Mouse (Mus musculus): ENCODE measurements around the gene Pcna. TPM values are rescaled to one million over a fixed set of nuclear protein-coding genes. Genes with fewer than 3 reads are reported as not detected.

The Pcna gene
- polyA plus RNA-seq, 1 experiment from 2014 or later = 166 TPM

GRCm38 (mm10) chr2:132260601-132261000, 7.5 kb upstream of the Pcna start:
- H3K27ac ChIP-seq = no peak overlapping the region
- no peaks in the 10 kb centered on the region for H3K9me3 ChIP-seq (replicated peaks; ENCODE audit: low read length)
- DNase-seq (ENCODE audit: low spot score) = no peak
- no peak for ATAC-seq (replicated peaks; ENCODE audit: low FRiP score, low read depth)
- TF ChIP-seq CTCF (IDR thresholded peaks at IDR 0.05; ENCODE audit: low read depth) = no peak
- 53% methylated on average over 3 of the region's 3 CpGs for WGBS
- H3K27me3 ChIP-seq (ENCODE audit: insufficient read depth, low read length) = no peaks in the 10 kb centered on the region
- H3K4me2 ChIP-seq (ENCODE audit: low read length) = no peak overlapping the region
- H3K4me3 ChIP-seq (replicated peaks; ENCODE audit: low read depth, low read length) = no peak overlapping the region
- peaks cover 9% of the 10 kb centered on the region; the same call in 1 of the 2 replicates for H3K4me1 ChIP-seq (replicated peaks; ENCODE audit: insufficient read depth, low read length)
- H3K36me3 ChIP-seq (ENCODE audit: insufficient read depth, low read length) = no peaks in the 10 kb centered on the region
- H3K9ac ChIP-seq (ENCODE audit: low read depth, low read length) = no peak overlapping the region

- ATAC-seq (replicated peaks; ENCODE audit: low FRiP score, low read depth) (no peak), DNase-seq (ENCODE audit: low spot score) (no peak)
- Histone ChIP-seq H3K9ac (ENCODE audit: low read depth, low read length) (no peak overlapping the region), H3K4me3 (replicated peaks; ENCODE audit: low read depth, low read length) (no peak overlapping the region), H3K36me3 (ENCODE audit: insufficient read depth, low read length) (no peaks in the 10 kb centered on the region), H3K9me3 (replicated peaks; ENCODE audit: low read length) (no peaks in the 10 kb centered on the region), H3K4me2 (ENCODE audit: low read length) (no peak overlapping the region), H3K27ac (no peak overlapping the region), H3K27me3 (ENCODE audit: insufficient read depth, low read length) (no peaks in the 10 kb centered on the region), H3K4me1 (replicated peaks; ENCODE audit: insufficient read depth, low read length) (no peaks in the 10 kb centered on the region)
- WGBS = 84% methylated on average over 6 of the region's 6 CpGs
- no peak for TF ChIP-seq CTCF (IDR thresholded peaks at IDR 0.05; ENCODE audit: low read depth)
Measured at GRCm38 (mm10) chr2:132257350-132258068, 4.4 kb upstream of the Pcna start.

DNA sequence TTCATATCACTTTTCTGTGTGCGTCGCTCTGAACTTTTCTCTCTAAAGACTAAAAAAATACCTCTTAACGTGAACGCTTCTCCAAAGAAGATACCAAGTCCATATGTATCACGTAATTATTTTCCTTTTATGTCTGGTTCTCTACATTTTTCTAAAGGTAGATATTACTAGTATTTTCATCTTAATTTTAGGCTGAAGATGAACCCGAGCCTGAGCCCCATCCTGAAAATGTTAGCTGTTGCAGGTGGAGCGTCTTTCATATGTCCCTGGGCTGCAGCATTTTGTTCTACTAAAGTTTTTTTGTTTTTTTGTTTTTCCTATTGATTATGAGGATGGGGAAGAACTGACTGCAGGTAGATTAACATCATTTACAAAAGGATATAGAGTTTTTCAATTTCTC, 489 bp upstream of the Pcna start:
- H3K27me3 ChIP-seq (ENCODE audit: insufficient read depth, low read length) = no peaks in the 10 kb centered on the region
- WGBS = 1% methylated on average over 7 of the region's 7 CpGs
- H3K27ac ChIP-seq = peak overlapping the region; percentile 82
- no peaks in the 10 kb centered on the region for H3K4me1 ChIP-seq (replicated peaks; ENCODE audit: insufficient read depth, low read length)
- H3K4me2 ChIP-seq (ENCODE audit: low read length) = peak overlapping the region; percentile 53
- H3K9ac ChIP-seq (ENCODE audit: low read depth, low read length) = peak overlapping the region; percentile 54
- TF ChIP-seq CTCF (IDR thresholded peaks at IDR 0.05; ENCODE audit: low read depth) = no peak
- peak overlapping the region; percentile 63 for H3K4me3 ChIP-seq (replicated peaks; ENCODE audit: low read depth, low read length)
- ATAC-seq (replicated peaks; ENCODE audit: low FRiP score, low read depth) (no peak), DNase-seq (ENCODE audit: low spot score) (no peak)
- H3K9me3 ChIP-seq (replicated peaks; ENCODE audit: low read length) = no peaks in the 10 kb centered on the region
- H3K36me3 ChIP-seq (ENCODE audit: insufficient read depth, low read length) = peaks cover 7% of the 10 kb centered on the region; the same call in 1 of the 2 replicates

DNA sequence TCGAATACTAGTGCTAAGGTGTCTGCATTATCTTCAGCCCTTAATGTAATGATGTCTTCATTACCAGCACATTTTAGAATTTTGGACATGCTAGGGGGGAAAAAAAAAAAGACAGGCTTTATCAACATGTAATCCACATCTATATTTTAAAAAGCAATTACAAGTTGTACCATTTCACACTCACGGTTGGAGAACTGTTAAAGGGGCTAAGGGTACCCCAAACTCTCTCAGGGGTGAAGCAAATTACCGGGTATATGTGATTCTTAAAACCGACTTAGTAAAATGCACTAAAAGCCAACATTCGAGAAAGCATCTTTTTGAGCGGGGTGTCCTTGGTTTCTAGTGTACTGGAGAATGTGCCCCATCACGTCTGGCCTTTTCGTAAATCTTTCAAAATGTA, 1.2 kb downstream of the Pcna start:
- 7% methylated on average over 8 of the region's 8 CpGs for WGBS
- Histone ChIP-seq H3K4me2 (ENCODE audit: low read length) (peak overlapping the region; percentile 84), H3K9ac (ENCODE audit: low read depth, low read length) (peak overlapping the region; percentile 65), H3K36me3 (ENCODE audit: insufficient read depth, low read length) (peaks cover 7% of the 10 kb centered on the region; the same call in 1 of the 2 replicates), H3K4me1 (replicated peaks; ENCODE audit: insufficient read depth, low read length) (peaks cover 5% of the 10 kb centered on the region), H3K27ac (peak overlapping the region; percentile 82; the same call in 1 of the 2 replicates), H3K27me3 (ENCODE audit: insufficient read depth, low read length) (no peaks in the 10 kb centered on the region), H3K4me3 (replicated peaks; ENCODE audit: low read depth, low read length) (peak overlapping the region; percentile 63), H3K9me3 (replicated peaks; ENCODE audit: low read length) (no peaks in the 10 kb centered on the region)
- ATAC-seq (replicated peaks; ENCODE audit: low FRiP score, low read depth) (no peak), DNase-seq (ENCODE audit: low spot score) (no peak)
- TF ChIP-seq CTCF (IDR thresholded peaks at IDR 0.05; ENCODE audit: low read depth) = no peak

GRCm38 (mm10) chr2:132247539-132248313, 5.4 kb downstream of the Pcna start, which contains the start of gene Tmem230:
Gene Tmem230 (minus strand): TSS chr2:132247807.
- Histone ChIP-seq H3K9me3 (replicated peaks; ENCODE audit: low read length) (no peaks in the 10 kb centered on the region), H3K9ac (ENCODE audit: low read depth, low read length) (peak within 1 kb of the TSS; percentile 74), H3K4me1 (replicated peaks; ENCODE audit: insufficient read depth, low read length) (peaks cover 5% of the 10 kb centered on the region), H3K27ac (peak within 1 kb of the TSS; percentile 85), H3K36me3 (ENCODE audit: insufficient read depth, low read length) (peaks cover 7% of the 10 kb centered on the region; the same call in 1 of the 2 replicates), H3K4me2 (ENCODE audit: low read length) (peak within 1 kb of the TSS; percentile 75), H3K27me3 (ENCODE audit: insufficient read depth, low read length) (no peaks in the 10 kb centered on the region), H3K4me3 (replicated peaks; ENCODE audit: low read depth, low read length) (peak within 1 kb of the TSS; percentile 57)
- WGBS = 5% methylated on average over 50 of the region's 50 CpGs
- DNase-seq (ENCODE audit: low spot score) = peak; percentile 99
- peak; percentile 47; the same call in 1 of the 2 replicates for TF ChIP-seq CTCF (IDR thresholded peaks at IDR 0.05; ENCODE audit: low read depth)
- ATAC-seq (replicated peaks; ENCODE audit: low FRiP score, low read depth) = peak; percentile 95

GRCm38 (mm10) chr2:132243370-132243769, 9.7 kb downstream of the Pcna start:
- Histone ChIP-seq H3K27ac (no peak overlapping the region), H3K4me3 (replicated peaks; ENCODE audit: low read depth, low read length) (no peak overlapping the region), H3K4me2 (ENCODE audit: low read length) (no peak overlapping the region), H3K27me3 (ENCODE audit: insufficient read depth, low read length) (no peaks in the 10 kb centered on the region), H3K4me1 (replicated peaks; ENCODE audit: insufficient read depth, low read length) (peaks cover 5% of the 10 kb centered on the region), H3K36me3 (ENCODE audit: insufficient read depth, low read length) (no peaks in the 10 kb centered on the region), H3K9me3 (replicated peaks; ENCODE audit: low read length) (no peaks in the 10 kb centered on the region), H3K9ac (ENCODE audit: low read depth, low read length) (no peak overlapping the region)
- no peak for TF ChIP-seq CTCF (IDR thresholded peaks at IDR 0.05; ENCODE audit: low read depth)
- 95% methylated on average over 3 of the region's 3 CpGs for WGBS
- DNase-seq (ENCODE audit: low spot score) = no peak
- ATAC-seq (replicated peaks; ENCODE audit: low FRiP score, low read depth) = no peak
